Mouse (Mus musculus) midbrain, embryonic 16.5 days (tissue): ENCODE measurements around the gene Itgb3. TPM values are rescaled to one million over a fixed set of nuclear protein-coding genes. Genes with fewer than 3 reads are reported as not detected.

Source experiments
- ATAC-seq: fragments of 200-750 bp; cut with Nextera tagmentation; 2 replicates; pipeline ENCODE4 v1.8.0; 2017; ENCODE audit warnings: moderate TSS enrichment
- H3K27ac ChIP-seq: fragments of 300-500 bp; sonication (generic); 2 replicates; pipeline ENCODE4 v1.5.1; 2014; ENCODE audit warnings: mild to moderate bottlenecking, low read length, mixed read lengths
- H3K27me3 ChIP-seq: fragments of 300-500 bp; sonication (generic); 2 replicates; pipeline ENCODE4 v1.6.1; 2014; ENCODE audit warnings: low read depth, low read length, mixed read lengths; ENCODE audit not compliant: control insufficient read depth, insufficient read depth
- H3K36me3 ChIP-seq: fragments of 300-500 bp; sonication (generic); 2 replicates; pipeline ENCODE4 v1.6.1; 2014; ENCODE audit warnings: mild to moderate bottlenecking, low read length, moderate library complexity, mixed read lengths; ENCODE audit not compliant: control insufficient read depth, insufficient read depth
- H3K4me1 ChIP-seq: fragments of 300-500 bp; sonication (generic); 2 replicates; pipeline ENCODE4 v1.6.1; 2014; ENCODE audit warnings: mild to moderate bottlenecking, low read length, mixed read lengths; ENCODE audit not compliant: control insufficient read depth, insufficient read depth
- H3K4me2 ChIP-seq: fragments of 300-500 bp; sonication (generic); 2 replicates; pipeline ENCODE4 v1.6.1; 2014; ENCODE audit warnings: mild to moderate bottlenecking, low read length, mixed read lengths
- H3K4me3 ChIP-seq: fragments of 300-500 bp; sonication (generic); 2 replicates; pipeline ENCODE4 v1.5.1; 2014; ENCODE audit warnings: low read depth, mild to moderate bottlenecking, low read length, moderate library complexity, mixed read lengths
- H3K9ac ChIP-seq: fragments of 300-500 bp; sonication (generic); 2 replicates; pipeline ENCODE4 v1.6.1; 2014; ENCODE audit warnings: low read depth, low read length, mixed read lengths
- H3K9me3 ChIP-seq: fragments of 300-500 bp; sonication (generic); replicated peaks from 2 replicates; pipeline ENCODE4 v1.6.1; 2014; ENCODE audit warnings: mild to moderate bottlenecking, low read length, mixed read lengths; ENCODE audit not compliant: control insufficient read depth, poor library complexity, severe bottlenecking
- WGBS: fragments of 180-500 bp; shearing (Covaris S2); extraction: QIAGEN DNeasy Blood & Tissue Kit; methylation state at CpG from one replicate; pipeline ENCODE4 v1.1.7; 2014; 5-methylcytosine and 5-hydroxymethylcytosine counted together
- polyA plus RNA-seq: library from polyadenylated mRNA; unstranded; fragments of >200 nt; fragmentation: Nextera tagmentation; extraction: Ambion mirVana; gene quantifications from 2 replicates; pipeline ENCODE4 v1.2.1, GENCODE M21; 2015

The Itgb3 gene
- polyA plus RNA-seq, 1 experiment from 2014 or later = 0.99 TPM

DNA sequence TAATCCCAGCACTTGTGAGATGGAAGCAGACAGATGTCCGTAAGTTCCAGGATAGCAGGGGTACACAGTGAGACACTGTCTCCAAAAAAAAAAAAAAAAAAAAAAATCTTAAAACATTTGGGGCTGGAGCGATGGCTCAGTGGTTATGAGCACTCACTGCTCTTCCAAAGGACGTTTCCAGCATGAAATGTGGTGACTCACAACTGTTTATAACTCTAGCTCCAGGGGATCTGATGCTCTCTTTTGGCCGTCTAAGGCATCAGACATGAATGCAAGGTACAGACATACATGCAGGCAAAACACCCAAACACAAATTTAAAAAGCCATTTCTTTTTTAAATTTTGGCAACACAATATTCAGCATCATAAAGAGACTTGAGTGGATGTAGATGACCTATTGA is 65.6 kb downstream of the Itgb3 start:
- WGBS = 78% methylated on average over 4 of the region's 4 CpGs
- Histone ChIP-seq H3K9ac (no peak overlapping the region), H3K4me3 (no peak overlapping the region), H3K4me1 (no peaks in the 10 kb centered on the region), H3K27me3 (no peaks in the 10 kb centered on the region), H3K36me3 (no peaks in the 10 kb centered on the region), H3K9me3 (no peaks in the 10 kb centered on the region), H3K27ac (no peak overlapping the region), H3K4me2 (no peak overlapping the region)
- ATAC-seq = no peak

DNA sequence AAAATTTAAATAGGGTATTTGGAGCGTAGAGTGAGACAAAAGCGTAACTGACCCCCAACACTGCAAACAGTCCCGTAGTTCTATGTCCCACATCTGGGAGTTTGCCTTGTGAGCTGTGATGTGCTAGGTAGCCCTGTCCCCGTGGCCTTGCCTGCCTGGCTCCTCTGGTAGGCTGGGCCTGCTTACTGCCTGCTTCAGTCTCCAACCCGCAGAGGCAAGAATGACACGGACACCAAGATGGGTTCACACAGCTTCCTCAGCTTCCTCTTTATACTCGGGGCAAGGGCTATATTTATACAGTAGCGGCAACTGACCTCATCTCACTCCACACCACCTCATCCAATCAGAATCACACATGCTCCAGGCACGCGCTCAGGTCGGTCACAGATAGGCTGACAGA is 67.0 kb downstream of the Itgb3 start:
- no peaks in the 10 kb centered on the region for H3K36me3 ChIP-seq

DNA sequence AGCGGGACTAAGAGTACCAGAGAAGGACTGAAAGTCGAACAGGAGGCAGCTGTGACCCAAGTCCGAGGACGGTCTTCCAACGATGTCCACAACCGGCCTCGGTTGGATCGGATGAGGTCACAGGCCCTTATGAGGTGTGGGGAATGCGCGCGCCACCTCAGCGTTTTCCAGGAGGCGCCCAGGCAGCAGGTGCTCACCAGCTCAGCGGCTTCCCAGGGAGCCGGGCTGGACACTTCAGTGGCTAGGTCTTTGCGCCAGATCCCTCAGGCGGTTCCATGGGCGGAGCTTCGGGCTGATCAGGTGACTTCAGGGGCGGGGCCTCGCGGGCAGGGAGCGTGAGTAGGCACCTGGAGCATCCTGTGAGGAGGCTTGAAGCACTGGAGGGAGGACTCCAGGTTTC is 77.7 kb downstream of the Itgb3 start, which contains the start of gene Gm11639:
Gene Gm11639 (plus strand): TSS at position 160 of the 400 bp plus-strand sequence.
- no peak for ATAC-seq
- H3K36me3 ChIP-seq = no peaks in the 10 kb centered on the region
- H3K27me3 ChIP-seq = no peaks in the 10 kb centered on the region
- no peak within 1 kb of the TSS for H3K27ac ChIP-seq
- no peak within 1 kb of the TSS for H3K9ac ChIP-seq
- no peaks in the 10 kb centered on the region for H3K4me1 ChIP-seq
- H3K4me2 ChIP-seq = peak within 1 kb of the TSS; percentile 34
- H3K4me3 ChIP-seq = peak within 1 kb of the TSS; percentile 10; the same call in 1 of the 2 replicates
- no peaks in the 10 kb centered on the region for H3K9me3 ChIP-seq
- WGBS = 27% methylated on average over 23 of the region's 23 CpGs

More for the DNA sequence above, 67.0 kb downstream of the Itgb3 start:
- no peaks in the 10 kb centered on the region for H3K9me3 ChIP-seq
- H3K9ac ChIP-seq = no peak overlapping the region
- ATAC-seq = no peak
- WGBS = 93% methylated on average over 11 of the region's 11 CpGs
- H3K4me1 ChIP-seq = no peaks in the 10 kb centered on the region
- H3K4me3 ChIP-seq = no peak overlapping the region
- H3K27me3 ChIP-seq = no peaks in the 10 kb centered on the region
- H3K27ac ChIP-seq = no peak overlapping the region
- no peak overlapping the region for H3K4me2 ChIP-seq

DNA sequence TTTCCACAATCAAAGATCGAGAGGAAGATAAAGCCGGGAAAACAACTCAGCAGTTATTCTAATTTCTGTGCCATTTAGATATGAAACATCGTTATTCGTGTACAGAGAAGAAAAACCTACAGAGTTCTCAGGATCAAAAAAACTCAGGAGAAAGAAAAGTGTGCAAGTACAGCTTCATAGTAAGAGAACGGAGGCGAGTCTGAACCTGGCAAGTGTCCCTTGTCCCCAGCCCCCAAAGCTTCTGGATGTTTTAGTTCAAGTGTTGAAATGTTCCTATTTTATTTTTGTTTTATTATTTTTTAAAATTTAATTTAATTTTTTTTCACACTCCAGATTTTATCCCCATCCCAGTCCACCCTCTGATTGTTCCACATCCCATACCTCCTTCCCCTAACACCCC is 85.4 kb downstream of the Itgb3 start:
- no peaks in the 10 kb centered on the region; the same call in 1 of the 2 replicates for H3K9me3 ChIP-seq
- no peaks in the 10 kb centered on the region for H3K4me1 ChIP-seq
- 88% methylated on average over 6 of the region's 6 CpGs for WGBS
- H3K27ac ChIP-seq = no peak overlapping the region
- H3K27me3 ChIP-seq = no peaks in the 10 kb centered on the region
- H3K4me3 ChIP-seq = no peak overlapping the region
- ATAC-seq = no peak
- no peaks in the 10 kb centered on the region for H3K36me3 ChIP-seq
- no peak overlapping the region for H3K4me2 ChIP-seq
- no peak overlapping the region for H3K9ac ChIP-seq

DNA sequence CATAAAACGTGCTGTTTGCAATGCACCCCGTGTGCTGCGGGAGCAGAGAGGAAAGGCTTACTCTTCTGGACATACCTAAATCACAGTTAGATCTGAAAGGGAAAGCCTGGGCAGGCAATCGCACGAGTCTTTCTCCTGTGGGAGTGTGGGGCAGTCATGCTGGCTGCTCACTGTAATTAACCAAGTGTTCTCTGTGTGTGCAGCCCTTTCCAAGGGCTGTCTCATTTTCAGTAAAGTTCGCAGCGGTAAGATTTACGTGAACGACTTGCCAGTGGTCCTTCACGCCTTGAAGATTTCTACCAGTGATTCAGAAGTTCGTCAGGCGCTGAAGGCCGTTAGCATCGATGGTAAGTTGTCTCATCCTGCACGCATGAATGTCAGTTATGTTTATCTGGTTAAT is 96.3 kb downstream of the Itgb3 start:
- ATAC-seq = no peak
- Histone ChIP-seq H3K27ac (no peak overlapping the region), H3K27me3 (no peaks in the 10 kb centered on the region), H3K4me3 (no peak overlapping the region), H3K9me3 (no peaks in the 10 kb centered on the region), H3K36me3 (no peaks in the 10 kb centered on the region), H3K9ac (no peak overlapping the region), H3K4me2 (peak overlapping the region; percentile 26), H3K4me1 (no peaks in the 10 kb centered on the region)
- 58% methylated on average over 15 of the region's 15 CpGs for WGBS

DNA sequence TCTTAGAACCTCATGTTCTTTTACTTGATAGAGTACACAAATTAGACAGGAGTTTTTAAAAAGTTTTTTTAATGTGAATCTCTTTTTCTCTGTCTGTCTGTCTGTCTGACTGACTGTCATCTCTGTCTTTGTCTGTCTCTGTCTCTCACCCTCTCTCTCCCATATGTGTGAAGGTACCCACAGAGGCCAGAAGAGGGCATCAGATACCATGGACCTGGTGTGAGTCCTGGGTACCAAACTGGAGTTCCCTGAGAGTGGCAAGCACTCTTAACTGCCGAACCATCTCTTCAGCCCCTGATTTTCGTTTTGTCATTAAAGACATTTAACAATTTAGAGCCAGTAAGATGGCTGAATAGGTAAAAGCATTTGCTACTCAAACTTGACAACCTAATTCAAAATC is 99.3 kb downstream of the Itgb3 start:
- Histone ChIP-seq H3K4me1 (no peaks in the 10 kb centered on the region), H3K4me2 (no peak overlapping the region), H3K9ac (no peak overlapping the region), H3K9me3 (no peaks in the 10 kb centered on the region), H3K36me3 (no peaks in the 10 kb centered on the region), H3K4me3 (no peak overlapping the region), H3K27ac (no peak overlapping the region), H3K27me3 (no peaks in the 10 kb centered on the region)
- WGBS = 70% methylated on average over 2 of the region's 2 CpGs
- ATAC-seq = no peak

Other genes with a start within 250 kb of the Itgb3 start
- 27.9 and 28.2 TPM in 2 replicates for gene Kansl1, start 139.1 kb upstream of the Itgb3 start, polyA plus RNA-seq
- 32.3 and 37.2 TPM in 2 replicates for gene Cdc27, start 57.4 kb upstream of the Itgb3 start, polyA plus RNA-seq
- gene Myl4, start 57.3 kb upstream of the Itgb3 start, polyA plus RNA-seq = 2.7 and 3.6 TPM in 2 replicates
- 0.05 TPM in 1 of 2 replicates, not detected in the other for gene Gm11639, start 77.7 kb downstream of the Itgb3 start, polyA plus RNA-seq